Mouse (Mus musculus): ENCODE data around the gene Pak4.
"Not testable (repeated sequence)": the region's sequence is repeated elsewhere in the genome, so short reads cannot be mapped to it uniquely, and the experiment has no call there.

Gene Pak4

DNA sequence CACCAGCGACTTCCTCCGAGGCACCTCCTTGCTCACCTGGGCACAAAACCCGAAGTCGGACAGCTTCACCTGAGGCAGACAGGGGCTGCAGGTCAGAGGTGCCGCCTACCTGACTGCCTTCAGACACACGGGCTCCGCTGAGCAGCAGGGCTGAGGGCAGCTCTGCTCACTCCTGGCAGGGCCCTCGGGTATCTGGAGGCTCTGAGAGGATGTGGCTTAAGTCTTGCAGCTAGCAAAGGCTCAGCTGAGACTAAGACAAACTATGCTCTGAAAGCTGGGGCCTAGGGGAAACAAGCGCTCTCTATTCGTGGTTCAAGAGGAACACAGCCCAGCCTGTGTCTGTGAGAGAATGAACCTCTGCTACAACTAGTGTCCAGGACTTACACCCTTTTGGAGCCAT, 37.1 kb downstream of the Pak4 start:
- DNase-seq, result no peak

DNA sequence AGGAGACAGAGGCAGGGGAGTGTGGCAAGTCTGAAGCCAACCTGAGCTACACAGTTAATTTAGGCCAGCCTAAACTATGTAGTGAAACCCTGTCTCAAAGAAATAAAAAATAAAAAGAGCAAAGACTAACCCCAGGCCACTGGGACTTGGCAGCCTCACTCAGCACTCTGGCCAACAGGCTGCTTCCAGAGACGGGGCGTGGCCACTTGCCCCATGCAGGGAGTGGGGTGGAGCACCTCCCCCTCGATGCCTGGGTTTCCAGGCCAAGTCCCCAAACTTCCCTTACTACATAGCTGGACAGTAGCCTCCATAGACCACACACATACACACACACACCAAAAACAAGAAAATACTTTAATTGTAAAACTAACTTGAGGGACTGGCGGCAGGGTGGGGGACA, 39.5 kb downstream of the Pak4 start:
- peak; percentile 83 for DNase-seq

DNA sequence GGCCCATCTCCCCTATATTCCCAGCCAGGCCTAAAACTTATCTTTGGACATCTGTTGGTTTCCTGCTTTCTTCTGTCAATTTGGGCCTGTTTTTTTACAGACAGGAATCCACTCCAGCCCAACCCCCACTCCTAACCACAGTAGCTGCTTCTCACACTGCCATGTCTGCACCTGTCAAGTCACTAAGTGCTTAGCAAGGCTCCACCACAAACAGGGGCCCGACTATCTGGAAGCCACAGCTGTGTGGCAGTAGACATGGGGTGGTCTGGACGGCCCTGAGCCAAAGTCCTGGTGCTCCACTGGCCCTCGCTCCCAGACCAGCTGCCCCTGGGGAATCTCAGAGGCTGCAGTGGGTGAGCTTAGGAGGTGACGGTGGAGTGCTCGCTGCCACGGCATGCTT, 40.3 kb downstream of the Pak4 start:
- no peak for DNase-seq

DNA sequence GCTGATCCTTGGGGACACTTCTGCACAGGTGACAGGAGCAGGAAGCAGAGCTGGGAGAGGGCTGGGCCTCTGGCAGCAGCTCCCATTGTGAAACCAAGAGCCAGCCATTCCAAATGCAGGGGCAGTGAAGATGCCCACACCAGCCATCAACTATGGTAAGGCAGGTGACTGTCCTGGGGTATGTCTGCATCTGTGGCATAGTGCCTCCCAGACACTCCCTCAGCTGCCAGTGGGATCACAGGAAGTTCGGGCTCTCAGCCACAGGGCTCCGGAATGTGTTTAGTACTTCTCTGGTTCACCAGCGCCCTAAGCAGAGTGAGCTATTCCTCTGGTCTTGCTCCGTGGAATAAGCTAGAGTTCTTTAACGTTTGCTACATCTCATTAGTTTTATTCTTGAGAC, 40.9 kb downstream of the Pak4 start:
- no peak for DNase-seq

DNA sequence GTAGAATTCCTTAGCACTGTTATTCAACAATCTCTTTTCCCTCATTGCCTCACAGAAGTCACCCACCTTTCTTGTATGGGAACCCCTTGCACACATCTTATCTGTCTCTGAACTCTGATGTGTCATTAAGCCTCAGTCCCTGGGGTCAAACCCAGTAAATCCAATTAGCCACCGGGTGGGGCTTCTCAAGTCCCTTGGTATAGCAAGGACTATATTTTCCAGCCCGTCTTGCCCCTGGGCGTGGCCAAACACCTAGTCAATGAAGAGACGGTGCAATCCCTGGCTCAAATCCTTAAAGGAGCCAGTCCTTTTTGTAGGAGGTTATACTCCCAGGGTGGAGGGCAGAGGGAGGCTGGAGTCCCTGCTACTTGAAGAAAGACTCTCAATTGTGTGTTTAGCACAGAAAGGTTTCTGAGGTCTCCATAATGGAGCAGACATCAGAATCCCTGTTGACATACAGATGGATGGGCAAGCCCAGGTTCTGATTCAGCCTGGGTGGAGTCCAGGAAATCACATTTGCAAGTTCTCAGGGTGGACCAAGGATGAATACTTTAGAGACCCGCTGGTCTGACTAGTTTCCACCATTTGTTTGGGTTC, 41.9 kb downstream of the Pak4 start:
- no peak for DNase-seq

DNA sequence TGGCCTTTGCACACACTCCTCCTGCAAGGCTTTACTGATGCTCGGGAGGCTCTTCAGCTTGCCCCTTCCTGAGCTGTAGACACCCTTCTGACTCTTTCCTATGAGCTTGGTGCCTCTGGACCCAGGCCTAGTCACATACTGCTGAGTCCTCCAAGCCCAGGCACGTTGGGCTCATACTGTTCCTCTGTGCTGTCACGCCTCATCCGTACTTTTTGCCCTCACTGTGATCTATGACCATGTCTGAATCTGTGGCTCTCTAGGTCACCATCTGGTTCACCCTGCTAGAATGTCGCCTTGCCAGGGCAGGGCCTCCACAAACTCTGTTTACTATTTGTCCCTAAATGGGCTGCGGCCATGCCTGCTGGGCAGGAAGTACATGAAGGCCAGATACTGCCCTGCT, 44.9 kb downstream of the Pak4 start:
- DNase-seq, result no peak

DNA sequence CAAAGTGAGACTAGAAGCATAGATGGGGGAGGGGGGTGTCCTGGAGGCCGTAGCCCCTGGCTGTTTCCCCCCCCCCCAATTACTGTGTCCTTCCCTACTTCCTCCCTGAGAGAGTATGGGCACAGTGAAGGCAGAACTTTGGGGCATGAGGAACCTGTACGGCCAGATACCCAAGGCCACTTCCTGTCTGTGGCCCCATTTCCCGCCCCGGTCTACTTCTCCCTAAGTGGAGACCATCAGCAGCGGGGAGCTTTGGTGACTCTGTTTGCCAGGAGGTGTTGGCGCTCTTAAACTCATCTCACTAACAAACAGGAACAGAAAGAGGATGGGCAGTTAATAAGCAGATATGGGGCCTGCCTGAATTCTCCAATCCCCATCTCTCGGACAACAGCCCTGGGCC, 50.4 kb downstream of the Pak4 start:
- no peak for DNase-seq

DNA sequence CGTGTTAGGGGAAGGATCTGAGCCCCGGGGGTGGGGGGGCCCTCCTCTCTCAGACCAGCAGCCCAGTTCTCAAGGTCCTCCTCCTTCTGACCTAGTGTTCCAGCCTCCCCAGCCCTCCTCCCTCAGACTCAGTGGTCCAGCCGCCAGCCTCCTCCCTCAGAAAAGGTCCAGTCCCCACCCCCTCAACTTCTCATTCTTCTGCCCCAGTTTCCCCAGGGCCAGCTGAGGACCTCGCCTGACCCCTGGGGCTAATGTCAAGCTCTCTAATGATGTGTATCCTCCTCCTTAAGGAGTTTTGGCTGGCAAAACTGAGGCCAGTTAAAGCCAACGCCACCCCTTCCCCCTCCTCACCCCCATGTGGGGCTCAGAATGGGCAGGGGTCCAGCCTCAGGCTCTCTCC, 50.8 kb downstream of the Pak4 start, which contains the start of gene Nccrp1:
TSS of gene Nccrp1 (minus strand) at position 101 of the 400 bp plus-strand sequence.
- DNase-seq, result no peak

DNA sequence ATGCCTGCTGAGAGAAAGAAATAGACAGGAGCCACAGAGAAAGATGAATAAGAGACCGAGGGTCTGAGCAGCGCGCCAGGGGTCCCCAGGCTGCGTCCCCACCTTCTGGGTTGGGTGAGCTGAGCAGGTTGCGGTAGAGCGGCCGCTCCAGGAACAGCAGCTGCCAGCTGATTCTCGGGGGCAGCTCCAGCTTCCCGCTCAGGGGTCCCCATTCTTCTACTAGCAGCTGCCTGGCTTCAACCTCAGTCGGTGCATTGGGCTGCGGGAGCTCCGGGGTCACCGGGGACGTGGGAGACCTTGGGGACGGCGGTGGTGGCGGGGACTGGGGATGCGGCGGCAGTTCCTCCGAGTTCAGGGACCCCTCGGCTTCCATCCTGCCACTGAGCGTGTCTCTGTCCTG, 51.3 kb downstream of the Pak4 start:
- DNase-seq, result no peak

DNA sequence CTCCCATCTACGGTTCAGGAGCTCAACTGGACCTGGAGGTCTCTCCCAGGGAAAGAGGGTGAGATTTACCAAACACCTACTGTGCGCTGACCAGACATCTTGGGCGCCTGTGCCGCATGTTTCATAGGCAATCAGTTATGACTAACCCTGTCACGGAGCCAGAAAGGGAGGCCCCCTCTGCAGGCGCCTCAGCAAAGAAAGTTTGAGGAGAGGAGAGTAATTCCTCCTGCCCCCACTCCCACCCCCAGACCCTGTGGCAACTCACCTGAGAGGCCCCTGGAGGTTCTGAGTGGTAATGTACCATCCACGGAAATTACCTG, 52.1 kb downstream of the Pak4 start:
- DNase-seq, result no peak

DNA sequence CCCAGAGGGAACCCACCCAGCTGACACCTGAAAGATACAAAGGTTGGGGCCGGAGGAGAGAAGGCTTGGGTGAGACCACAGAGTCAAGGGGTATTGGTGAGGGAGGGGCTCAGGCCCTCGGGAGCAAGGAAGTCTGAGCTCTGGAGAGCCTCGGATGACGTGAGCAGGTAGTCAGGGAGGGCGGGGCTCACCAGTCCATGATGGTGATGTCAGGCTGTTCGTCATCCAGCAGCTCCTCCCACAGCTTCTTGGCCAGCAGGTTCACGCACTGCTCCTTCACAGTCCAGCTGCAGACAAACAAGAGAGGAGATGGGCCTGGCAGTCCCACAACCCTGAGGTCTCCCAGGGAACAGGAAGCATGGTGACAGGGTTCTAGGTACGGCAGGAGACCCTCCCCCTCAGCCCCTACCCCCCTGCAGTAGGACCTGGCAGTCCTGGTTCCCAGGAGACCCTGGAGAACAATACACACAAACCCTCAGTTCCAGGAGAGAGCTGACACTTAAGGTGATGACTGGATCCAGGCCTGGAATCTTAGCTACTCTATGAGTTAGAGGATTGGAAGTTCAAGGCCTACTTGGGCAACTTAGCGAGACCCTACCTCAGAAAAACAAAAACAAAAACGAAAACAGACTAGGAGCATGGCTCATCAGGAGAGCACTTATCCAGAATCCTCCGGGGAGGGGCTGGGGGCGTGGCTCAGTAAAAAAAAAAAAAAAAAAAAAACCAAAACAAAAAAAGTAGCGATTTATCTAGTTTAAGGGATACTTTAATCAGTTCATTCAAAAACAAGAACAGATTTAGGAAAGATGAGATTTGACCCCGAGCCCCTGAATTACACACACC, 52.7 kb downstream of the Pak4 start:
- peak; percentile 51 for DNase-seq

DNA sequence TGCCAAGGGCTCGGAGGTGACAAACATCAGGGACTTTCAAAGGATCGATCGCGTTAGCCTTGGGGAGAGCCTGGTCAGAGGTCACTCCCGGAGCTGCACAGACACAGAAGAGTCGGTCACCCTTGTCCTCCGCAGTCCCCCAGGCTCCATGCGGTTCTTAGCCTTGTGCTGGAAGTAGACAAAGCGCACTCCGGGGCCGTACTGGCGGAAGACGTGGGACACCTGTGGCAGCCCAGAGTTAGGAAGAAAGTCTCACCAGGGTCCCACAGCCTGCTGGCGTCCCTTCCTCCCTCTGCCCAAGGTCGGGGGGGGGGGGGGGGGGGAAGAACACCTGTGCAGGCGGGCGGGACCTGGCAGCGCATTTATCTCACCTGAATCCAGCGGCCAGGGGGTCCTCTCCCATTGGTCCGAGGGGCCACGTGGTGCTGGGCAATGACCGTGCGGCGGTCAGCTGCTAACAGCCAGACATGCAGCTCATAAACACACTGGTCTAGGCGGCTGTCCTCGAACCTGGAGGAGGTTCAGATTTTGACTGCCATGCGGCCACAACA, 53.9 kb downstream of the Pak4 start:
- DNase-seq, result peak; percentile 58

DNA sequence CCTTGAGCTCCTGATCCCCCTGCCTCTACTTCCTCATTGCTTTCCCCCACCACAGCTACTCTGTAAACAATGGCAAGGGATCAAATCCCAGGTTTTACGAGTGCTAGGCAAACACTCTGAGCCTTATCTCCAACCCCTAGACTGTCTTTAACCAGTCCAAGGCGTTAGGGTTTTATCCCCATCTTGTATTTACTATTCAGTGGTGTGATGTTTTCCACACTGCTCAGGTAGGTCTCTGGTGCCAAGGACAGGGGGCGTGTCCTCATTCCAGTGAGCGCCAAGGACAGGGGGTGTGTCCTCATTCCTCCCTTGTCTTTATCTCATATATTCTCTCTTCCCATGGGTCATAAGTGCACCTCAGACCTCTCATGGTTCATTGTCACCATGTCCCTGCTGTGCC, 57.5 kb downstream of the Pak4 start, which contains the start of gene Sycn:
TSS of gene Sycn (plus strand) at position 360 of the 400 bp plus-strand sequence.
- DNase-seq, result no peak

DNA sequence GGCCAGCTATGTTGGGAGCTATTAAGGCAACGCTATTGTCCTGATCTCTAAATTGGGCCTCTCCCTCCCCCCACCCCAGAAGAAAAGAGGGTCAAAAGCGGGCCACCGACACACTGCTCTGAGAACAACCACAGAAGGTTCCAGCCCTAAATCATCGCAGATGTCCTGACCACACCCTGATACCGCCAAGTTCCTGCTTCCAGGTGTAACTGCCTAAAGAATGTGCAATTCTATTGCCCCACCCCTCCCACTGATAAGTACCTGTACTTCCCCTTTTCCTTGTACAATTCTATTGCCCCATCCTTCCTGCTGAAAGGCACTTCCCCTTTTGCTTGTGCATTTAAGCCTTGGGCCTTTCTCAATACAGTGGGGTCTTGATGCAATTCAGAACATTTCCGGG, 59.1 kb downstream of the Pak4 start:
- not testable (repeated sequence) for DNase-seq

DNA sequence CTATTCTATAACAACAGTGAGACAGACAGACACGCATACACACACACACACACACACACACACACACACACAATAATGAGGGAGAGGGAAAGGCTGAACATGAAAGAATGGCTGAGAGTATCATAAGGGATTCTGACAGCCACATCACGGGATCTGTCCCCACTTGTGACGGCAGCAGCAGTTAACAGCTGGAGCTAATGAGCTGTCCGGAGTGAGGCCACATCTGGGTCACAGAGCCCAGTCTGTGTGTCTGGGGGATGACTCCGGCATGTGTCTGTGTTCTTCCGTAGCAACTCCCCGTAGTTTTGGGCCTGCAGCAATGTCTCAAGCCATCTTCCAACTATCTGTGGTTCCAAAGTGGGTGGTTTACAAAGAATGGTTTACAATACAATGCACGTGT, 66.0 kb downstream of the Pak4 start:
- DNase-seq, result peak; percentile 14

DNA sequence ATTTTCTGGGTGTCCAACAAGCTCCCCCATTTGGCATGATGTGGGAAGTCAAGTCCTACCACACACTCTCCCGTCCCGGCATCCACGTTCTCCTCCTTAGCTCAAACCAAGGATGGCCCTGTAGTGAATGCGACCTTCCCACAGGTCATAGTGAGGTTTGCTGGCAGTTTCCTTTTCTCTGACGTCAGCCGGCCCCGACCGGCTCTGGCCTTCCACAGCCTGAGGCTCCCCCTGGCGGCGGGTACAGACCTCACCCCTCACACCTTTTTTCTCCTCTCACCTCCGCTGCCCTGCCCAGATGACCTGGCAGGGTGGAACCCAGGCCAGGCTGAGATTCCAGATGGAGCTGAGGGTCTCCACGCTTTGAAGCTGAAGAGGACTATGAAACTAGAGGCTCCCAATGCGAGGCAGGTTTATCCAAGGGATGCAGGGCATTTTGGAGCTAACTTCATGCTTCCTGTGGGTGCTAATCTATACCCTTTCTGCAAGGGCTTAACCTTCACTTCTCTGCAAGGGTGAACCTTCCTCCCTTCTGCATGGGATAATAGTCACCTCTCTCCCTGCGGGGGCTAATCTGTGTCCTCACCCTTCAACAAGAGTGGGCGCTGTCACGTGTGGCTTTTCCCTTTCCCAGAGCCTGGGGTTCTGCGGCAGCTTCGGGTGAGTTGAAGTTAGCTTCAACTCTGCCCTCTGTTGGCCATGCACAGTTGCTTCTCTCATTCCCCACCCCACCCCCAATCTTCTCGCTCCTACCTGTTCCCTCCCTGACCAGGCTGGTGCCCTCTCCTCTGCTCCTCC, 69.9 kb downstream of the Pak4 start:
- DNase-seq, result peak; percentile 85

DNA sequence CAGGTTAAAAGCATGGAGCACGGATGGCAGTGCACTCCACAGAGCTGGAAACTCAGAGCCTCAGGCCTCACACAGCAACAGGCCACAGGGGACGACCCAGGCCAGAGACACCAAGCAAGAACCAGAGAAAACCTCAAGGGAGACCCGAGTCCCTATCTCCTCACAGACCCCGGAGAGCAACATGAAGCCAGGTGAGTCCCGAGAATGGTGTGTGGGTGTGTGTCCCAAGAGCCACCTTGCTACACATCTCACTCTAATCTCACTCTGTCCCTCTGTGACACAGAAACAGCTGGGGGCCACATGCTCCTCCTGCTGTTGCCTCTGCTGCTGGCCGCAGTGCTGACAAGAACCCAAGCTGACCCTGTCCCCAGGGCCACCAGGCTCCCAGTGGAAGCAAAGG, 75.4 kb downstream of the Pak4 start, which contains the start of gene Ifnl3:
TSS of gene Ifnl3 (plus strand) at position 301 of the 400 bp plus-strand sequence.
- DNase-seq, result not testable (repeated sequence)

DNA sequence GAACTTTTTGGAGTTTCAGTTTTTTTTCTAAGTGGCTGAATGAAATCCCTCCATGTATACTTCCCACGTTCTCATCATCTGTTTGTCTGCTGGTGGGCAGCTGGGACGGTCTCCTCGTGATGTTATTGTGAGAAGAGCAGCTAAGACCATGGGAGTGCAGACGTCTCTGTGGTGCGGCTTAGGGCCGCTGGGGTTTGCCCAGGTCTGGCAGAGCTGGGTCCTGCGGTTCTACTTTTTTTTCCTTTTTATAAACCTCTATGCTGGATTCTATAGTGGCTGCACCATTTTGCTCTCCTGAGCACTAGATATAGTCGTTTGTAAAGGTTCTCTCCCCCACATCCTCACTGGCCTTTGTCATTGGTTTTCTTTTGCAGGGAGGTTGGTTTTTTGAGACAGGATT, 86.5 kb downstream of the Pak4 start:
- no peak for DNase-seq

DNA sequence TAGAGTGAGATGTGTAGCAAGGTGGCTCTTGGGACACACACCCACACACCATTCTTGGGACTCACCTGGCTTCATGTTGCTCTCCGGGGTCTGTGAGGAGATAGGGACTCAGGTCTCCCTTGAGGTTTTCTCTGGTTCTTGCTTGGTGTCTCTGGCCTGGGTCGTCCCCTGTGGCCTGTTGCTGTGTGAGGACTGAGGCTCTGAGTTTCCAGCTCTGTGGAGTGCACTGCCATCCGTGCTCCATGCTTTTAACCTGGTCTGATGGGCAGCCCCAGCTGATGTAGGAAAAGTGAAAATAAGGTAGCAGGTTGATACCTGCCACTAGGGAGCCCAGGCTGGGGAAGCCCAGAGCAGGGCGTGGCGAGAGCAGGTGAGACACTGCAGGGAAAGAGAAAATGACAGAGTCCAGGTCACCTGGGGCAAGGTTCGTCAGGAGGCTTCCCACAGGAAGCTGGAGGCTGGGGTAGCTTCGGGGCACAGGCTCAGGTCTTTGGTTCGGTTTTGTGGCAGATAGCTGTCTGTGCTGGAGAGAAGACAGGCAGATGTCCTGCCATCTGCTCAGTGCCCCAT, 87.5 kb downstream of the Pak4 start, which contains the start of gene Ifnl2:
TSS of gene Ifnl2 (minus strand) at position 51 of the 570 bp plus-strand sequence.
- DNase-seq, result not testable (repeated sequence)

DNA sequence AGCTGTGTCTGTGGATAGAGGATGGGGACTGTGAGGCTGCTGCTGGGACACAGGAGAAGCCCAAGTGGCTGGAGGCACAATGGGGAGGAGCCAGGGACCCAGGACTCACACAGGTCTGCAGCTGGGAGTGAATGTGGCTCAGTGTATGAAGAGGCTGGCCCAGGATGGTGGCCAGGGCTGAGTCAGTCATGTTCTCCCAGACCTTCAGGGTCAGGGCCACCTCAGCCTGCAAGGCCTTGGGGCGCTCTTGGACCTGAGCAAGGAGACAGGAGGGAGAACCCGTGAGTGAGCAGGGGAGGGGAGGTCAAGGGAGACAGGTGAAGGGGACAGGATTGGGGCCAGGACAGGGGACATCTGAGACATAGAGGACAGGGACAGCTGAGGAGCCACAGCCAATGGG, 88.9 kb downstream of the Pak4 start:
- DNase-seq, result not testable (repeated sequence)
